Mouse (Mus musculus): ENCODE measurements around the gene Rassf6.

Gene Rassf6

GRCm38 (mm10) chr5:90565205-90565604, 75.3 kb downstream of the Rassf6 start:
- no peak for DNase-seq

GRCm38 (mm10) chr5:90564161-90564560, 76.3 kb downstream of the Rassf6 start:
- no peak for DNase-seq

- DNase-seq: no peak
Observed at GRCm38 (mm10) chr5:90562880-90563279, 77.6 kb downstream of the Rassf6 start.

- no peak for DNase-seq
Observed at GRCm38 (mm10) chr5:90561721-90562275, 78.7 kb downstream of the Rassf6 start.

- no peak for DNase-seq
Observed at GRCm38 (mm10) chr5:90560743-90561142, 79.7 kb downstream of the Rassf6 start, which contains the start of gene 5830473C10Rik. 5830473C10Rik (plus strand) TSS chr5:90561107.

- DNase-seq: no peak
Observed at GRCm38 (mm10) chr5:90556052-90556451, 84.4 kb downstream of the Rassf6 start.
